Mouse (Mus musculus) liver, adult 2 months (tissue): Measurements from ENCODE around the gene Zfp275.

Experiments used
- CTCF ChIP-seq: fragments of 200-500 bp; IDR thresholded peaks from 2 replicates; pipeline ENCODE4 v1.5.1; 2011; ENCODE audit warnings: low read depth, low read length, control low read depth
- POLR2A ChIP-seq: fragments of 200-500 bp; IDR thresholded peaks from 2 replicates; pipeline ENCODE4 v1.6.1; 2011; ENCODE audit warnings: low read length, control low read depth; ENCODE audit not compliant: insufficient read depth; ENCODE audit errors: extremely low read depth

DNA sequence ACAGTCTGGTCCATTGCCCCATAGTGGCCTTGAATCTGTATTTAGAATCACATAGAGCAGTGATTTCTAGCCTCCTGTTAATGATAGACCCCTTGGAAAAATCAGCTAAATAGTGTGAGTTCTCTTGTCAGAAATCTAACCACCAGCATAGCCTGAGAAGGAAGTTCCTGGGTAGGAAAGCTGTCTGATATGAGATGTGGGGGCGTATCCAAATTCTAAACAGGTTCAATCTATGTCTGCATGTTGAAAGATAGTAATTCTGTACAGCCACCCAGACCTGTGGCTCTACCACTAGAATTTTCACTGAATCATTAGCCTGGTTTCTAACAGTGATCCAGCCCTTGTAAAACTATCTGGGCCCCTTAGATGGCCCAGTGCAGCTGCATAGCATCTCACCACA lies 1.4 kb downstream of the Zfp275 start:
- no peak for TF ChIP-seq CTCF
- no peak for TF ChIP-seq POLR2A
